Comparison of ENCODE assay signal across 10 mouse cellular contexts in the genomic region with DNA sequence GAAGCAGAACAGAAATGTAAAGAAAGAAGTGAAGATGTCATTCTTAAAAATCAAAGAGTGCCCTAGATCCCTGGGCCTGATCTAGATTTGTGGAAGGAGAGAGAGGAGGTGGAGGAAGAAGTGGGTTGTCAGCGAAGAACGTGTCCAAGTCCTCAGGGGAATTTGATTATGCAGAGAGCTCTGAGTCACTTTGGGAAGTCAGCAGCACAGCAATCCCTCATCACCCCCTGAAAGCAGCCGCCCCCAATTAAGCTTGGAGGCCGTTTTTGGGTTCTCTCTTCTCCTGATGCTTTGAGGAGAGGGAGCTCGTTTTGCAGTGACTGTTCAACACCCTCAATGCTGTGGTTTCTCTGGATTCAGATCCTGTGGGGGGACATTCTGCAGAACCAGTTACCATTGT.
"Had no signal": no experiment of that assay in that cellular context is flagged by ENCODE, and none has a peak within 500 bp of the region (broad histone marks: within the 10 kb centered on the region; RNA-seq: fewer than 3 reads in every experiment).

No protein-coding gene starts in this region.

- ATAC-seq: liver, embryonic 12.5 days; midbrain, embryonic 15.5 days had no signal

- DNase-seq: kidney, adult 11 months; kidney, adult 9 months; kidney, postnatal 36 days; layer of hippocampus, adult 9-11 months; lung, embryonic 14.5 days; lung, postnatal 10 days; spleen, adult 18-20 months; thymus, postnatal 36 days had no signal
